ENCODE assay signal across 15 mouse cellular contexts in the genomic region with DNA sequence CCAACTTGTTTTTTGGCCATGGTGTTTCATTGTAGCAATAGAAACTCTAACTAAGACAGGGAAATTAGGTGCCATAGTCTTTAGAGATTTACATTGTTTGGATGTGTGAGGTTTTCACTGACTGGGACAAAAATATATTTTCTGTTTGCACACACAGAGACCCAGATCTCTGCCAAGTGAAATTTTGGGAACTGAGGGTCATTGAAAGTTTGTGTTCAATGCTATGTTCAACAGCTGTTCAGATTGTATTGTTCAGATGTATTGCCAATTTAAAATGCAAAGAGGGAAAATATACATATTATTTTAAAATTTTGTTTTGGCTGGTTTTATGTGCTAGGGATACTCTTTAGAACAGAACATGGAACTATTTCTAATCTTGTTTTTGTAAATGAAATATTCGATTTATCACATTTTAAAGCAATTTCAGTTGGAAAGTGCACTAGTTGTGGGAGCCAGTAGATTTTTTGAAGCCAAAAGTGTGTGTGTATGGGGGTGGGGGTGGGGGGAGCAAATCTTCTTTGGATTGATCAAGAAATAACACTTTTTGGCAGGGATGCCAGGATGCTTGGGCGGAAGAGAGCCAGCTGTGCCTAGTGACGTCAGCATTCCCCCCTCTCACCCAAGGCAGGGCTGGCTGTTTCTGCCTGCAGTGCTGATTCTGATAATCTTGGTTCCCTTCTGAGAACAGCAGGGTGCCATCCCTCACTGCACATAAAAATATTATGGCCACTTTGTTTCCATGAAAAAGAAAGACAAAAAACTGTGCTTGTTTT. TPM values are rescaled to one million over a fixed set of nuclear protein-coding genes. Genes with fewer than 3 reads are reported as not detected.
DNase-seq lines count a peak whose midpoint lies in the region; ATAC-seq and TF ChIP-seq lines count a peak whose summit lies in the region.
"Had no signal": no experiment of that assay in that cellular context is flagged by ENCODE, and none has a peak within 500 bp of the region (broad histone marks: within the 10 kb centered on the region; RNA-seq: fewer than 3 reads in every experiment).

No protein-coding gene starts in this region.

- H3K4me3 ChIP-seq in forebrain, postnatal 0 days (ENCODE audit: low read depth, low read length): no peak overlapping the region
- no peak overlapping the region for H3K4me3 ChIP-seq in forebrain, embryonic 12.5 days (replicated peaks)
- H3K4me3 ChIP-seq in limb, embryonic 14.5 days (replicated peaks; ENCODE audit: low read length): no peak overlapping the region
- H3K4me3 ChIP-seq in limb, embryonic 10.5 days: no peak overlapping the region
- no peak overlapping the region for H3K4me3 ChIP-seq in kidney, embryonic 15.5 days (replicated peaks)
- H3K4me3 ChIP-seq: embryonic facial prominence, embryonic 15.5 days; heart, adult 2 months; intestine, embryonic 15.5 days; limb, embryonic 12.5 days; midbrain, embryonic 12.5 days; stomach, embryonic 15.5 days had no signal

- H3K27ac ChIP-seq in forebrain, postnatal 0 days (ENCODE audit: low read depth, low read length): no peak overlapping the region
- H3K27ac ChIP-seq in forebrain, embryonic 12.5 days: no peak overlapping the region
- no peak overlapping the region for H3K27ac ChIP-seq in limb, embryonic 14.5 days (replicated peaks; ENCODE audit: low read depth, low read length)
- H3K27ac ChIP-seq in limb, embryonic 10.5 days: no peak overlapping the region
- no peak overlapping the region for H3K27ac ChIP-seq in kidney, embryonic 15.5 days
- H3K27ac ChIP-seq: embryonic facial prominence, embryonic 15.5 days; heart, adult 2 months; intestine, embryonic 15.5 days; limb, embryonic 12.5 days; midbrain, embryonic 12.5 days; stomach, embryonic 15.5 days had no signal

- TF ChIP-seq CTCF in forebrain, postnatal 0 days (IDR thresholded peaks at IDR 0.05; ENCODE audit: low read depth): no peak

- 0 out of 2 replicates have a peak, but pooled peaks cover 3% of the 10 kb centered on the region for H3K4me1 ChIP-seq in forebrain, postnatal 0 days (ENCODE audit: insufficient read depth)
- H3K4me1 ChIP-seq in forebrain, embryonic 12.5 days: no peaks in the 10 kb centered on the region
- H3K4me1 ChIP-seq in limb, embryonic 14.5 days (ENCODE audit: control insufficient read depth, insufficient read depth, low read length): no peaks in the 10 kb centered on the region
- no peaks in the 10 kb centered on the region for H3K4me1 ChIP-seq in limb, embryonic 10.5 days
- H3K4me1 ChIP-seq in kidney, embryonic 15.5 days: no peaks in the 10 kb centered on the region
- H3K4me1 ChIP-seq: embryonic facial prominence, embryonic 15.5 days; intestine, embryonic 15.5 days; limb, embryonic 12.5 days; midbrain, embryonic 12.5 days; stomach, embryonic 15.5 days had no signal

- no peaks in the 10 kb centered on the region for H3K36me3 ChIP-seq in forebrain, postnatal 0 days (ENCODE audit: insufficient read depth)
- H3K36me3 ChIP-seq in forebrain, embryonic 12.5 days (replicated peaks): no peaks in the 10 kb centered on the region
- no peaks in the 10 kb centered on the region for H3K36me3 ChIP-seq in limb, embryonic 14.5 days (ENCODE audit: control insufficient read depth, insufficient read depth, low read length)
- H3K36me3 ChIP-seq in limb, embryonic 10.5 days: no peaks in the 10 kb centered on the region
- no peaks in the 10 kb centered on the region for H3K36me3 ChIP-seq in kidney, embryonic 15.5 days
- H3K36me3 ChIP-seq: embryonic facial prominence, embryonic 15.5 days; intestine, embryonic 15.5 days; limb, embryonic 12.5 days; midbrain, embryonic 12.5 days; stomach, embryonic 15.5 days had no signal

- H3K9ac ChIP-seq in forebrain, postnatal 0 days: no peak overlapping the region
- no peak overlapping the region for H3K9ac ChIP-seq in forebrain, embryonic 12.5 days
- H3K9ac ChIP-seq in limb, embryonic 14.5 days (ENCODE audit: low read depth, low read length, severe bottlenecking): no peak overlapping the region
- no peak overlapping the region for H3K9ac ChIP-seq in kidney, embryonic 15.5 days
- H3K9ac ChIP-seq: embryonic facial prominence, embryonic 15.5 days; intestine, embryonic 15.5 days; limb, embryonic 12.5 days; midbrain, embryonic 12.5 days; stomach, embryonic 15.5 days had no signal

- DNase-seq in forebrain, postnatal 0 days: peak; percentile 71
- DNase-seq in limb, embryonic 14.5 days (ENCODE audit: low spot score): peak; percentile 29
- no peak for DNase-seq in limb, embryonic 10.5 days (ENCODE audit: low spot score)
- peak; percentile 71 to 83 for DNase-seq in left cerebral cortex, postnatal 14 days (ENCODE audit: low spot score in 2 of 2)
- peak; percentile 57 for DNase-seq in right cerebral cortex, postnatal 14 days
- DNase-seq in gastrocnemius, adult 18-20 months (ENCODE audit: low spot score): no peak

- H3K9me3 ChIP-seq in forebrain, postnatal 0 days (ENCODE audit: low read length): no peaks in the 10 kb centered on the region
- peaks cover 7% of the 10 kb centered on the region; the same call in 1 of the 2 replicates for H3K9me3 ChIP-seq in forebrain, embryonic 12.5 days
- no peaks in the 10 kb centered on the region for H3K9me3 ChIP-seq in limb, embryonic 14.5 days (ENCODE audit: control insufficient read depth, low read length)
- H3K9me3 ChIP-seq in limb, embryonic 10.5 days (replicated peaks): no peaks in the 10 kb centered on the region
- peaks cover 2% of the 10 kb centered on the region; the same call in 1 of the 2 replicates for H3K9me3 ChIP-seq in kidney, embryonic 15.5 days (replicated peaks)
- H3K9me3 ChIP-seq: embryonic facial prominence, embryonic 15.5 days; intestine, embryonic 15.5 days; midbrain, embryonic 12.5 days; stomach, embryonic 15.5 days had no signal

- H3K4me2 ChIP-seq in forebrain, postnatal 0 days (ENCODE audit: low read depth): no peak overlapping the region
- no peak overlapping the region for H3K4me2 ChIP-seq in forebrain, embryonic 12.5 days
- H3K4me2 ChIP-seq in limb, embryonic 14.5 days (replicated peaks; ENCODE audit: low read depth, low read length, severe bottlenecking): no peak overlapping the region
- H3K4me2 ChIP-seq in kidney, embryonic 15.5 days: no peak overlapping the region
- H3K4me2 ChIP-seq: embryonic facial prominence, embryonic 15.5 days; intestine, embryonic 15.5 days; limb, embryonic 12.5 days; midbrain, embryonic 12.5 days; stomach, embryonic 15.5 days had no signal

- no peak for TF ChIP-seq POLR2A in limb, embryonic 14.5 days (IDR thresholded peaks at IDR 0.05; ENCODE audit: borderline replicate concordance, extremely low read depth, insufficient read depth, insufficient read length)

- no peaks in the 10 kb centered on the region for H3K27me3 ChIP-seq in forebrain, postnatal 0 days (ENCODE audit: insufficient read depth, low read length)
- no peaks in the 10 kb centered on the region for H3K27me3 ChIP-seq in forebrain, embryonic 12.5 days
- no peaks in the 10 kb centered on the region for H3K27me3 ChIP-seq in limb, embryonic 14.5 days (ENCODE audit: control insufficient read depth, insufficient read depth, low read length)
- no peaks in the 10 kb centered on the region for H3K27me3 ChIP-seq in limb, embryonic 10.5 days (ENCODE audit: low read depth, poor library complexity, severe bottlenecking)
- H3K27me3 ChIP-seq in kidney, embryonic 15.5 days: no peaks in the 10 kb centered on the region
- H3K27me3 ChIP-seq: embryonic facial prominence, embryonic 15.5 days; intestine, embryonic 15.5 days; limb, embryonic 12.5 days; midbrain, embryonic 12.5 days; stomach, embryonic 15.5 days had no signal

- intact Hi-C loops in left cerebral cortex, postnatal 14 days (cut with DNase I): no loop called here

- ATAC-seq in forebrain, postnatal 0 days: peak; percentile 54; the same call in 1 of the 2 replicates
- no peak for ATAC-seq in forebrain, embryonic 12.5 days (ENCODE audit: low FRiP score)
- no peak for ATAC-seq in limb, embryonic 14.5 days (ENCODE audit: low FRiP score, low read depth)
- no peak for ATAC-seq in kidney, embryonic 15.5 days (replicated peaks; ENCODE audit: low FRiP score)
- ATAC-seq: CD4-positive, CD25-positive, alpha-beta regulatory T cell, adult 4 months; intestine, embryonic 15.5 days had no signal

- 37% methylated on average over 3 of the region's 3 CpGs for WGBS in forebrain, postnatal 0 days
- 78% methylated on average over 3 of the region's 3 CpGs for WGBS in forebrain, embryonic 12.5 days
- WGBS in limb, embryonic 14.5 days: 56% methylated on average over 3 of the region's 3 CpGs
- WGBS in limb, embryonic 10.5 days: 90% methylated on average over 3 of the region's 3 CpGs
- WGBS in kidney, embryonic 15.5 days: 64% methylated on average over 3 of the region's 3 CpGs

RNA-seq across cellular contexts. Expression of gene Rapgef4, which starts 28.6 kb away (rescaled TPM):
- 46.4 and 58.7 TPM in 2 replicates for total RNA-seq in forebrain, postnatal 0 days (2014; rRNA removed)
- polyA plus RNA-seq in forebrain, postnatal 0 days (2015; fragmentation: Nextera tagmentation; extraction: Ambion mirVana): 15.8 and 27.0 TPM in 2 replicates
- 3.1 and 3.8 TPM in 2 replicates for polyA plus RNA-seq in forebrain, embryonic 12.5 days (2016; fragmentation: Nextera tagmentation; extraction: Ambion mirVana)
- 2.3 and 4.5 TPM in 2 replicates for polyA plus RNA-seq in limb, embryonic 14.5 days (2012; rRNA removed)
- 1.7 and 2.2 TPM in 2 replicates for polyA plus RNA-seq in limb, embryonic 14.5 days (2014; fragmentation: Nextera tagmentation; extraction: Ambion mirVana)
- 1.6 TPM in 2 replicates for polyA plus RNA-seq in limb, embryonic 10.5 days (2016; fragmentation: Nextera tagmentation; extraction: Ambion mirVana)
- total RNA-seq in left cerebral cortex, postnatal 14 days (2021): 100 to 1,000 TPM; 207 to 220 TPM
- polyA plus RNA-seq in kidney, embryonic 15.5 days (2015; fragmentation: Nextera tagmentation; extraction: Ambion mirVana): 6.3 and 9.4 TPM in 2 replicates
- 1 to 10 TPM; 1.2 to 4.2 TPM for total RNA-seq in gastrocnemius, adult 18-20 months (2021)

Comparison
In these comparisons a context has a peak if more than half of its experiments do, and no peak if none do; other contexts are left out.
1. DNase-seq: peak in forebrain, postnatal 0 days (single experiment), limb, embryonic 14.5 days (single experiment), left cerebral cortex, postnatal 14 days (2 of 2) and right cerebral cortex, postnatal 14 days (single experiment); none in limb, embryonic 10.5 days (single experiment) and gastrocnemius, adult 18-20 months (single experiment).